Mouse (Mus musculus) embryonic fibroblast, embryonic 13.5 days (primary cell): Measurements from ENCODE around the gene Smoc1. TPM values are rescaled to one million over a fixed set of nuclear protein-coding genes. Genes with fewer than 3 reads are reported as not detected.

Experiments
- H3K27ac ChIP-seq: 2 replicates; pipeline ENCODE4 v1.5.1; 2012; ENCODE audit warnings: low read length, control low read depth, inconsistent platforms; ENCODE audit not compliant: insufficient read depth
- H3K4me1 ChIP-seq: 2 replicates; pipeline ENCODE4 v1.6.1; 2011; ENCODE audit warnings: low read length; ENCODE audit not compliant: control insufficient read depth, insufficient read depth
- H3K4me3 ChIP-seq: 2 replicates; pipeline ENCODE4 v1.5.1; 2011; ENCODE audit warnings: mild to moderate bottlenecking, control low read depth, low read length; ENCODE audit not compliant: insufficient read depth
- CTCF ChIP-seq: IDR thresholded peaks from 2 replicates; pipeline ENCODE4 v1.5.1; 2011; ENCODE audit warnings: mild to moderate bottlenecking, control low read depth, low read length, moderate library complexity, borderline replicate concordance; ENCODE audit not compliant: insufficient read depth
- POLR2A ChIP-seq: IDR thresholded peaks from 2 replicates; pipeline ENCODE4 v1.6.1; 2011; ENCODE audit warnings: low read depth, mild to moderate bottlenecking, control low read depth, low read length, moderate library complexity
- polyA plus RNA-seq: library from polyadenylated mRNA; stranded (reverse); fragments of >200 nt; gene quantifications from 2 replicates; pipeline ENCODE4 v1.2.4, GENCODE M21; 2011; ENCODE audit warnings: low read depth; ENCODE audit not compliant: missing spikeins, insufficient read length

Smoc1 gene
- polyA plus RNA-seq, 1 experiment, result 18.0 TPM

GRCm38 (mm10) chr12:81120301-81120700 is 93.7 kb downstream of the Smoc1 start:
- Histone ChIP-seq H3K4me3 (no peak overlapping the region), H3K27ac (no peak overlapping the region), H3K4me1 (no peaks in the 10 kb centered on the region)
- TF ChIP-seq CTCF (no peak), POLR2A (no peak)

GRCm38 (mm10) chr12:81123793-81124192 is 97.2 kb downstream of the Smoc1 start:
- Histone ChIP-seq H3K4me1 (no peaks in the 10 kb centered on the region), H3K27ac (no peak overlapping the region), H3K4me3 (no peak overlapping the region)
- TF ChIP-seq POLR2A, result no peak

GRCm38 (mm10) chr12:81126842-81127241 is 100.2 kb downstream of the Smoc1 start:
- no peak for TF ChIP-seq POLR2A
- no peak for TF ChIP-seq CTCF
- H3K4me3 ChIP-seq, result no peak overlapping the region
- no peak overlapping the region for H3K27ac ChIP-seq
- no peaks in the 10 kb centered on the region for H3K4me1 ChIP-seq

- H3K4me3 ChIP-seq, result no peak overlapping the region
- TF ChIP-seq POLR2A, result no peak
- TF ChIP-seq CTCF, result no peak
- no peak overlapping the region for H3K27ac ChIP-seq
- H3K4me1 ChIP-seq, result no peaks in the 10 kb centered on the region
Measured at GRCm38 (mm10) chr12:81128693-81129092, 102.1 kb downstream of the Smoc1 start.

DNA sequence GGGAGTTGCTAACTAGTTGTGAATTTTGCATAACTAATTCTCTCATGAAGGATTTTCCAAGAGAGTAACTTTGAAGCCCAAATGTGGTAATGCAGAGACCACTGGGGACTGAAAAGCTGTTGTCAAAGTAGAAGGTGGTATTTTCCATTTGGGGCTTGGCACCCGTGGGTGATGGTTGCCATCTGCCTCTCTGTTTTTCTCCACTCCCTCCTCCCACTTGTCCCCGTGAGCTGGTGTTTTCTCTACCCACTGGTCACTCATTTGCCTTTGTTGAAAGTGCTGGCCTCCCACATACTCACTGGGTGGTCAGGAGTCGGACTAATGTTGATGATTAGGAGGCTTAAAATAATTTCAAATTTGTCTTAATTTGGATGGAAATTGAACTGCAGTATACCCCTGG is 104.1 kb downstream of the Smoc1 start:
- H3K4me1 ChIP-seq, result no peaks in the 10 kb centered on the region
- no peak overlapping the region for H3K4me3 ChIP-seq
- no peak overlapping the region for H3K27ac ChIP-seq
- TF ChIP-seq CTCF (no peak), POLR2A (no peak)

DNA sequence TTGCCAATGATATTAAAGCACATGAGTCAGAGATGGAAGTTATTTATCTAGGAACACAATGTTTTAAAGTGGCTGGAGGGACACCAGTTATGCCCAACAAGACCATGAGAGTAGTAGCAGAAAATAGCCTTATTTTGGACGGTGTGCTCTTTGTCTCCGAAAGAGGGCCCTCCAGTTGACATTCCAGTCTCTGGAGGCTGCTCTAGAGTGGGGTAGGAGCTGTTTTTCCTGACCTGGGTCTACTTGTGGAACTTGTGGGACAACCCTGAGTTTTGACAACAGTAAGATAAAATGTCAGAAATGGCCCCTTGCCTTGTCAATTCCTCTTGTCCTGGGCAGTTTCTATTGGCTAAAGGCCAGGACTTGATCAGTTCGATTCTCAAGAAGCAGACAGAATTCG is 104.5 kb downstream of the Smoc1 start:
- TF ChIP-seq CTCF (no peak), POLR2A (no peak)
- Histone ChIP-seq H3K4me1 (no peaks in the 10 kb centered on the region), H3K4me3 (no peak overlapping the region), H3K27ac (no peak overlapping the region)

- no peaks in the 10 kb centered on the region for H3K4me1 ChIP-seq
- TF ChIP-seq CTCF, result no peak
- no peak for TF ChIP-seq POLR2A
- no peak overlapping the region for H3K4me3 ChIP-seq
- no peak overlapping the region for H3K27ac ChIP-seq
Measured at GRCm38 (mm10) chr12:81133055-81133665, 106.6 kb downstream of the Smoc1 start.

GRCm38 (mm10) chr12:81138217-81138616 is 111.6 kb downstream of the Smoc1 start:
- Histone ChIP-seq H3K27ac (no peak overlapping the region), H3K4me3 (no peak overlapping the region), H3K4me1 (peaks cover 3% of the 10 kb centered on the region; the same call in 1 of the 2 replicates)
- TF ChIP-seq POLR2A (no peak), CTCF (no peak)

DNA sequence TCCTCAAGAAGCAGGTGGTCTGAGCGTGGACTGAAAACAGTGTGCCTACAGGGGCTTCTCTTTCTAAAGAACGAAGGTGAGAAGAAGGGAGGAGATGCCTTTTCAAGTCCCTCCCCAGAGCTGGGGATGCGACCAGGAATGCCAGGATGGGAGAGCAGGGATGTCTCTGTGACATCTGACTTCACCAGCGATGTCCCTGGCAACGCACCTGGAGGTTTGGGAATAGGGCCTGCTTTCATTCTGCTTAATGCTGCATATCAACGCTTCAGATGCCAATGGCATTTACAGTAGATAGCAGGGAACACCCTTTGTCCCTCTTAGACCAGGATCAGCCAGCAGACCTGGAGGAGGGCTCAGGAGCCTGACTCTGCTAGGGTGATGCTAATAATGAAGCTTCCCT is 112.9 kb downstream of the Smoc1 start:
- peaks cover 3% of the 10 kb centered on the region; the same call in 1 of the 2 replicates for H3K4me1 ChIP-seq
- no peak overlapping the region for H3K4me3 ChIP-seq
- TF ChIP-seq POLR2A (no peak), CTCF (no peak)
- no peak overlapping the region for H3K27ac ChIP-seq

DNA sequence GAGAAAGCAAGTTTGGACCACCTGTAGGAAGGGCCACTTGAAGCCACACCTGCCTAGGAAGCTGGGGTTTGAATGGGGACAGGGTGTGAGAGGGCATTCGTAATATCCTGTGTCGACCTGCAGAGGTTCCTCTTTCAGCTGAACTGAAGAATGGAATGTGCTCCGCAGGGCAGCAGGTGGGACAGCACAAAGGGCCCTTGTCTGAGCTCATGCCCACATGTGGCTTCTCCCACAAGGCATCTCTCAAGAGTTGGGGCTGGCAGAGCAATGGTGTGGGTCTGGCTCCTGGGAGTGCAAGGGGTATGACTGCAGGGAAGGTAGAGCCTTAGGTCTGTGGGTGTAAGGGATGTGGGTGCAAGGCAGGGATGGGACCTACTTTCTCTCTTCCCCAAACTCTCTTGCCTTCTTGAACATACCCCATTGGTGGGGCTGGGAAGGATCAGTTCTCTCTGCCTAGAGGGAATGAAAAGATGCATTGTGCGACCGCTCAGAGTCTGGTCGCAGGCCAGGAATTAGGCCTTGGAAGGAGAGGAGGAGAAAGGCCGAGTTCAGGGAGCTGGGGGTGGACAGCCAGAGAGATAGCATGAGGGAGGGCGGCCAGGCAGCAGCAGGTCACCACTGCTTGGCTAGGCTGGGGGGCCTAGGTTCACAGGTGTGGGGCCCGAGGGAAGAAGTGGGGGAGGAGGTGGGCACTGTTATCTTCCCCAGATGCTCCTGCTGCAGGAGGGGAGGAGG is 114.2 kb downstream of the Smoc1 start:
- Histone ChIP-seq H3K4me3 (no peak overlapping the region), H3K4me1 (peaks cover 3% of the 10 kb centered on the region; the same call in 1 of the 2 replicates), H3K27ac (no peak overlapping the region)
- TF ChIP-seq CTCF, result no peak
- TF ChIP-seq POLR2A, result no peak
